Mouse (Mus musculus) urinary bladder, postnatal 36 days (tissue): ENCODE results near the gene Ezr.

Source experiments
- DNase-seq, 2 experiments: peaks; one replicate each; pipeline ENCODE4 v3.0.0; 2022; ENCODE audit warnings: low spot score in 2 of 2, mixed read lengths in 1 of 2

The Ezr gene

GRCm38 (mm10) chr17:6789581-6790118, 7.1 kb upstream of the Ezr start:
- no peak for DNase-seq

GRCm38 (mm10) chr17:6789103-6789502, 6.5 kb upstream of the Ezr start:
- no peak for DNase-seq

GRCm38 (mm10) chr17:6787241-6787640, 4.7 kb upstream of the Ezr start:
- no peak for DNase-seq

GRCm38 (mm10) chr17:6783756-6784357, 1.3 kb upstream of the Ezr start:
- DNase-seq: no peak

- peak in 1 of 2 experiments; percentile 44 for DNase-seq
Observed at GRCm38 (mm10) chr17:6783006-6783661, 550 bp upstream of the Ezr start.

GRCm38 (mm10) chr17:6782033-6782526, 504 bp downstream of the Ezr start:
- DNase-seq: peak in 1 of 2 experiments; percentile 48

GRCm38 (mm10) chr17:6781273-6781672, 1.3 kb downstream of the Ezr start:
- DNase-seq: no peak

- no peak for DNase-seq
Observed at GRCm38 (mm10) chr17:6780521-6781115, 2.0 kb downstream of the Ezr start.

GRCm38 (mm10) chr17:6779632-6780031, 3.0 kb downstream of the Ezr start:
- no peak for DNase-seq

- no peak for DNase-seq
Observed at GRCm38 (mm10) chr17:6778771-6779509, 3.6 kb downstream of the Ezr start.

GRCm38 (mm10) chr17:6778332-6778683, 4.3 kb downstream of the Ezr start:
- DNase-seq: no peak

GRCm38 (mm10) chr17:6777629-6778331, 4.8 kb downstream of the Ezr start:
- DNase-seq: no peak

- no peak for DNase-seq
Observed at GRCm38 (mm10) chr17:6777061-6777460, 5.5 kb downstream of the Ezr start.

- DNase-seq: no peak
Observed at GRCm38 (mm10) chr17:6776576-6776975, 6.0 kb downstream of the Ezr start.

- DNase-seq: no peak
Observed at GRCm38 (mm10) chr17:6776123-6776522, 6.5 kb downstream of the Ezr start.

GRCm38 (mm10) chr17:6775671-6776070, 6.9 kb downstream of the Ezr start:
- DNase-seq: no peak

- no peak for DNase-seq
Observed at GRCm38 (mm10) chr17:6775221-6775620, 7.4 kb downstream of the Ezr start.

GRCm38 (mm10) chr17:6773249-6773966, 9.2 kb downstream of the Ezr start:
- DNase-seq: no peak

- no peak for DNase-seq
Observed at GRCm38 (mm10) chr17:6772490-6772773, 10.2 kb downstream of the Ezr start.

- DNase-seq: no peak
Observed at GRCm38 (mm10) chr17:6771661-6772489, 10.7 kb downstream of the Ezr start.
